Mouse (Mus musculus) kidney, embryonic 15.5 days (tissue): ENCODE measurements around the gene Anxa9. TPM values are rescaled to one million over a fixed set of nuclear protein-coding genes. Genes with fewer than 3 reads are reported as not detected.
A peak's percentile ranks its signal among the peaks of the same experiment; 100 is the strongest.

ENCODE experiments used
- ATAC-seq: fragments of 200-750 bp; cut with Nextera tagmentation; replicated peaks from 2 replicates; pipeline ENCODE4 v1.8.0; 2017; ENCODE audit warnings: moderate TSS enrichment; ENCODE audit not compliant: low FRiP score
- H3K27ac ChIP-seq: fragments of 300-500 bp; sonication (generic); 2 replicates; pipeline ENCODE4 v1.5.1; 2015; ENCODE audit warnings: mild to moderate bottlenecking, inconsistent platforms
- H3K27me3 ChIP-seq: fragments of 300-500 bp; sonication (generic); 2 replicates; pipeline ENCODE4 v1.6.1; 2015; ENCODE audit warnings: inconsistent platforms
- H3K36me3 ChIP-seq: fragments of 300-500 bp; sonication (generic); 2 replicates; pipeline ENCODE4 v1.6.1; 2015; ENCODE audit warnings: inconsistent platforms
- H3K4me1 ChIP-seq: fragments of 300-500 bp; sonication (generic); 2 replicates; pipeline ENCODE4 v1.6.1; 2015; ENCODE audit warnings: inconsistent platforms
- H3K4me2 ChIP-seq: fragments of 300-500 bp; sonication (generic); 2 replicates; pipeline ENCODE4 v1.6.1; 2015; ENCODE audit warnings: moderate library complexity, mild to moderate bottlenecking, inconsistent platforms
- H3K4me3 ChIP-seq: fragments of 300-500 bp; sonication (generic); replicated peaks from 2 replicates; pipeline ENCODE4 v1.5.1; 2015; ENCODE audit warnings: mild to moderate bottlenecking, inconsistent platforms
- H3K9ac ChIP-seq: fragments of 300-500 bp; sonication (generic); 2 replicates; pipeline ENCODE4 v1.6.1; 2015; ENCODE audit warnings: mild to moderate bottlenecking, inconsistent platforms
- H3K9me3 ChIP-seq: fragments of 300-500 bp; sonication (generic); replicated peaks from 2 replicates; pipeline ENCODE4 v1.6.1; 2016; ENCODE audit warnings: inconsistent platforms
- WGBS: fragments of 180-500 bp; shearing (Covaris S2); methylation state at CpG from one replicate; pipeline ENCODE4 v1.1.7; 2015; ENCODE audit warnings: mixed read lengths; 5-methylcytosine and 5-hydroxymethylcytosine counted together
- polyA plus RNA-seq: library from polyadenylated mRNA; unstranded; fragments of >200 nt; fragmentation: Nextera tagmentation; extraction: Ambion mirVana; gene quantifications from 2 replicates; pipeline ENCODE4 v1.2.1, GENCODE M21; 2015

Anxa9 gene
- polyA plus RNA-seq, 1 experiment from 2014 or later = 6.5 TPM

- 67% methylated on average over 9 of the region's 9 CpGs for WGBS
- no peaks in the 10 kb centered on the region for H3K27me3 ChIP-seq
- no peaks in the 10 kb centered on the region for H3K9me3 ChIP-seq
- H3K4me3 ChIP-seq = no peak overlapping the region
- H3K4me1 ChIP-seq = peaks cover 33% of the 10 kb centered on the region
- H3K36me3 ChIP-seq = no peaks in the 10 kb centered on the region
- H3K4me2 ChIP-seq = no peak overlapping the region
- no peak overlapping the region for H3K27ac ChIP-seq
- no peak for ATAC-seq
- no peak overlapping the region for H3K9ac ChIP-seq
Observed at GRCm38 (mm10) chr3:95310968-95311882, 4.2 kb upstream of the Anxa9 start.

DNA sequence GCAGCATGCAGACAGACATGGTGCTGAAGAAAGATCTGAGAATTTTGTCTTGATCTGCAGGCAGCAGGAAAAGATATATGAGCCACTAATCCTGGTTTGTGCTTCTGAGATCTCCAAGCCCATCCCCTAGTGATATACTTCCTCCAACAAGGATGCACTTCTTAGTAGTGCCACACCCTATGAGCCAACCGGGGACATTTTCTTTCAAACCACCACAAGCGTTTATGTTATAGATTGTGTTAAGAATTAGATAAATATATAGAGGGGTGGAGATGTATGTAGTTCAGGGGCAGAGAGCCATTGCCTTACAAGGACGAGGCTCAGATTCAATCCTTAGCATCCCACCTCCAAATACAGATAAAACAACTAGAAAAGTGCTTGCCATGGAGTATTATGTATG lies 3.5 kb upstream of the Anxa9 start:
- Histone ChIP-seq H3K9ac (no peak overlapping the region), H3K4me1 (peaks cover 26% of the 10 kb centered on the region), H3K4me3 (no peak overlapping the region), H3K27ac (no peak overlapping the region), H3K36me3 (no peaks in the 10 kb centered on the region), H3K4me2 (no peak overlapping the region), H3K9me3 (no peaks in the 10 kb centered on the region), H3K27me3 (no peaks in the 10 kb centered on the region)
- ATAC-seq = no peak
- WGBS = 75% methylated on average over 3 of the region's 3 CpGs

GRCm38 (mm10) chr3:95306244-95306643 lies 732 bp downstream of the Anxa9 start:
- WGBS = 82% methylated on average over 4 of the region's 4 CpGs
- H3K27me3 ChIP-seq = no peaks in the 10 kb centered on the region
- no peak for ATAC-seq
- no peaks in the 10 kb centered on the region for H3K9me3 ChIP-seq
- 0 out of 2 replicates have a peak overlapping the region, but pooled peaks have one; percentile 2 for H3K4me3 ChIP-seq
- H3K36me3 ChIP-seq = no peaks in the 10 kb centered on the region
- H3K27ac ChIP-seq = peak overlapping the region; percentile 73; the same call in 1 of the 2 replicates
- H3K9ac ChIP-seq = no peak overlapping the region
- H3K4me2 ChIP-seq = peak overlapping the region; percentile 16; the same call in 1 of the 2 replicates
- peaks cover 9% of the 10 kb centered on the region for H3K4me1 ChIP-seq

GRCm38 (mm10) chr3:95301204-95301796 lies 5.7 kb downstream of the Anxa9 start:
- H3K27ac ChIP-seq = no peak overlapping the region
- no peaks in the 10 kb centered on the region for H3K27me3 ChIP-seq
- 85% methylated on average over 3 of the region's 3 CpGs for WGBS
- H3K4me1 ChIP-seq = peaks cover 7% of the 10 kb centered on the region; the same call in 1 of the 2 replicates
- no peak overlapping the region for H3K4me2 ChIP-seq
- ATAC-seq = no peak
- no peak overlapping the region for H3K4me3 ChIP-seq
- H3K36me3 ChIP-seq = peaks cover 13% of the 10 kb centered on the region; the same call in 1 of the 2 replicates
- no peaks in the 10 kb centered on the region for H3K9me3 ChIP-seq
- H3K9ac ChIP-seq = no peak overlapping the region

DNA sequence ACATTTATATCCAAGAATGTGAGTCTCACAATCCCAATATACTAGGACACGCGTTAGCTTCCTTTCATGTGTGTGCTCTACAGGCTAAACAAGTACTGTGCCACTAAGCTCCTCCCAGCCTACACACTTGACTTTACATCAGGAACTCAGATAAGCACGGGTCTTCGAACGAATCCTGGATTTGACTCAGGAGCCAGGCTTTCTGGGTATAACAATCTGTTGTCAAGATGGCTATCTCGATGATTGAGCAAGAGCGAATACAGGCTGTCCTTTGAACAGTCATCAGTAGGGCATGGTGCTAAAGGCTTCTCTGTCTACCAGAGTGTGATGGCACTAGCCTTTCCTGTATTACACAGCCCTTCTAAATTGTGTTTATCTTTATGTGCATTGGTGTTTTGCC lies 9.0 kb downstream of the Anxa9 start:
- H3K4me2 ChIP-seq = no peak overlapping the region

GRCm38 (mm10) chr3:95296103-95296469 lies 10.9 kb downstream of the Anxa9 start:
- Histone ChIP-seq H3K4me1 (peaks cover 15% of the 10 kb centered on the region; the same call in 1 of the 2 replicates), H3K27me3 (no peaks in the 10 kb centered on the region), H3K4me2 (no peak overlapping the region), H3K27ac (peak overlapping the region; percentile 61), H3K9ac (no peak overlapping the region), H3K9me3 (no peaks in the 10 kb centered on the region), H3K4me3 (no peak overlapping the region), H3K36me3 (peaks cover 54% of the 10 kb centered on the region)
- 11% methylated on average over 5 of the region's 5 CpGs for WGBS
- peak; percentile 34; the same call in 1 of the 2 replicates for ATAC-seq

More for the DNA sequence above, 9.0 kb downstream of the Anxa9 start:
- Histone ChIP-seq H3K9me3 (no peaks in the 10 kb centered on the region), H3K9ac (no peak overlapping the region), H3K36me3 (peaks cover 37% of the 10 kb centered on the region), H3K27me3 (no peaks in the 10 kb centered on the region), H3K4me1 (peaks cover 15% of the 10 kb centered on the region; the same call in 1 of the 2 replicates), H3K27ac (no peak overlapping the region), H3K4me3 (no peak overlapping the region)
- ATAC-seq = no peak
- 85% methylated on average over 7 of the region's 7 CpGs for WGBS

DNA sequence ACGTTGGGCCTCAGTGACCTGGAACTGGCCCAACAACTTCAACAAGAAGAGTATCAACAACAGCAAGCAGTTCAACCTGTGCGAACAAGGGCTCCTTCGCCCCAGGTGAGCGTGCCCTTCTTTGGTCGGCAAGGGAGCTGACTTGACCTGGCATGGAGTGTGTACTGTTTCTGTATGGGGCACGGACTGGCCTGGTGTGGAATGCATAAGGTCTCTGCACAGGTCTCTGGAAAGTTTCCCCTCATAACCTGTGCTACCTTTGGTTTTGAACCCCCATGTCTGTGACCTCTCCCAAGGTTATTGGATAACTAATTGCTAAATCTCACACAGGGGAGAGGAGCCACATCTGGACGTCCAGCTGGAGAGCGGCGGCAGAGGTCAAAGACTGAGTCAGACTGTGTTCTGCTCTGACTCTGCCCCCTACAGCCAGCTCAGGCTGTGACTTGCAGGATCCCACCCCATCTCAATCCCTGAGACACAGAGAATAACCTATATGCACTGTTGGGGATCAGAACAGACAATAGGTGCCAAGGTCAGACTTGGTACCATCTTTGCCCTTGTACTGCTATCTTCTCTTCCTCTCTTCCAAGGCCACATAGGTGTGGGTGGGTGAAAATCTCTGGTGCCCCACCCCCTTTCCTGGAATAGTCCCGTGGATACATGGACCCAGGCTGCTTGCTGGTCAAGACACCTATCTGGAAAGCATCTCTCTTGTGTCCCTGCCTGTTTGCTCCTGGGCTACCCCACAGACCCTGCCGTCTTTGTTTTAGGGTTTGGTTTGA lies 11.5 kb downstream of the Anxa9 start:
- peak; percentile 30 for ATAC-seq
- no peak overlapping the region for H3K4me2 ChIP-seq
- no peak overlapping the region for H3K9ac ChIP-seq
- peaks cover 60% of the 10 kb centered on the region for H3K36me3 ChIP-seq
- H3K9me3 ChIP-seq = no peaks in the 10 kb centered on the region
- peaks cover 15% of the 10 kb centered on the region; the same call in 1 of the 2 replicates for H3K4me1 ChIP-seq
- peak overlapping the region; percentile 61 for H3K27ac ChIP-seq
- no peak overlapping the region for H3K4me3 ChIP-seq
- 74% methylated on average over 11 of the region's 11 CpGs for WGBS
- no peaks in the 10 kb centered on the region for H3K27me3 ChIP-seq

- no peak overlapping the region for H3K27ac ChIP-seq
- WGBS = 85% methylated on average over 5 of the region's 5 CpGs
Observed at GRCm38 (mm10) chr3:95294718-95295117, 12.3 kb downstream of the Anxa9 start.

GRCm38 (mm10) chr3:95294316-95294715 lies 12.7 kb downstream of the Anxa9 start:
- Histone ChIP-seq H3K4me1 (peaks cover 16% of the 10 kb centered on the region; the same call in 1 of the 2 replicates), H3K9ac (no peak overlapping the region), H3K4me2 (no peak overlapping the region), H3K4me3 (no peak overlapping the region), H3K27ac (no peak overlapping the region), H3K27me3 (no peaks in the 10 kb centered on the region), H3K9me3 (no peaks in the 10 kb centered on the region), H3K36me3 (peaks cover 70% of the 10 kb centered on the region)
- ATAC-seq = no peak
- 90% methylated on average over 7 of the region's 7 CpGs for WGBS

More at GRCm38 (mm10) chr3:95294718-95295117, 12.3 kb downstream of the Anxa9 start:
- no peak overlapping the region for H3K4me3 ChIP-seq
- H3K4me2 ChIP-seq = no peak overlapping the region
- H3K27me3 ChIP-seq = no peaks in the 10 kb centered on the region
- no peak for ATAC-seq
- no peak overlapping the region for H3K9ac ChIP-seq
- H3K36me3 ChIP-seq = peaks cover 66% of the 10 kb centered on the region
- H3K4me1 ChIP-seq = peaks cover 17% of the 10 kb centered on the region; the same call in 1 of the 2 replicates
- no peaks in the 10 kb centered on the region for H3K9me3 ChIP-seq

DNA sequence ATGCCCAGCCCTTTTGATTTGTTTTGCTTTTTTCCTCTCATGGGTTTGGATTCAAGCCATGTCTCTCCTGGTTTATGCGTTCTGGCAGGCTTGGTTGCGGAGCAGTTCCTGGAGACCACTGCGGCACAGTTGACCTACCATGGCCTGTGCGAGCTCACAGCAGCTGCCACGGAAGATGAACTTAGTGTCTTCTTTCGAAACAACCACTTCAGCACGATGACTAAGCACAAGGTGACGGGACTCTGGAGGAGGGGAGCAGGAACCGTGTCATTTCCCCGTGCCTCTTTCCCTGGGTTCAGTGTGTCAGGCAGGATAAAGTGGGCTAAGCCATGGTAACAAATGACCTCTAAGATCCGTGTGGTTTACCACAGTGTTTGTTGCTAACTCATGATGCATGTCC lies 13.4 kb downstream of the Anxa9 start:
- no peak for ATAC-seq
- no peak overlapping the region for H3K4me3 ChIP-seq
- H3K4me2 ChIP-seq = no peak overlapping the region
- 44% methylated on average over 11 of the region's 11 CpGs for WGBS
- peaks cover 77% of the 10 kb centered on the region for H3K36me3 ChIP-seq
- H3K9me3 ChIP-seq = no peaks in the 10 kb centered on the region
- peaks cover 16% of the 10 kb centered on the region; the same call in 1 of the 2 replicates for H3K4me1 ChIP-seq
- no peak overlapping the region for H3K27ac ChIP-seq
- H3K9ac ChIP-seq = no peak overlapping the region
- no peaks in the 10 kb centered on the region for H3K27me3 ChIP-seq

GRCm38 (mm10) chr3:95292899-95293298 lies 14.1 kb downstream of the Anxa9 start:
- H3K27ac ChIP-seq = no peak overlapping the region
- H3K9ac ChIP-seq = no peak overlapping the region
- 87% methylated on average over 2 of the region's 2 CpGs for WGBS
- H3K4me2 ChIP-seq = no peak overlapping the region
- no peak for ATAC-seq
- no peak overlapping the region for H3K4me3 ChIP-seq
- peaks cover 83% of the 10 kb centered on the region for H3K36me3 ChIP-seq
- H3K4me1 ChIP-seq = peaks cover 16% of the 10 kb centered on the region; the same call in 1 of the 2 replicates
- H3K27me3 ChIP-seq = no peaks in the 10 kb centered on the region
- H3K9me3 ChIP-seq = no peaks in the 10 kb centered on the region
